Mouse (Mus musculus): ENCODE results near the gene Fam186a.
"Not testable (repeated sequence)": the region's sequence is repeated elsewhere in the genome, so short reads cannot be mapped to it uniquely, and the experiment has no call there.

- not testable (repeated sequence) for TF ChIP-seq CTCF (IDR thresholded peaks at IDR 0.05; ENCODE audit: insufficient read depth, low read length); POLR2A (IDR thresholded peaks at IDR 0.05; ENCODE audit: borderline replicate concordance, extremely low read depth, low read depth, low read length)
Measured at GRCm38 (mm10) chr15:99976121-99976520, 9.3 kb upstream of the Fam186a start.
